Mouse (Mus musculus): ENCODE measurements around the gene Gsg1l2.

DNA sequence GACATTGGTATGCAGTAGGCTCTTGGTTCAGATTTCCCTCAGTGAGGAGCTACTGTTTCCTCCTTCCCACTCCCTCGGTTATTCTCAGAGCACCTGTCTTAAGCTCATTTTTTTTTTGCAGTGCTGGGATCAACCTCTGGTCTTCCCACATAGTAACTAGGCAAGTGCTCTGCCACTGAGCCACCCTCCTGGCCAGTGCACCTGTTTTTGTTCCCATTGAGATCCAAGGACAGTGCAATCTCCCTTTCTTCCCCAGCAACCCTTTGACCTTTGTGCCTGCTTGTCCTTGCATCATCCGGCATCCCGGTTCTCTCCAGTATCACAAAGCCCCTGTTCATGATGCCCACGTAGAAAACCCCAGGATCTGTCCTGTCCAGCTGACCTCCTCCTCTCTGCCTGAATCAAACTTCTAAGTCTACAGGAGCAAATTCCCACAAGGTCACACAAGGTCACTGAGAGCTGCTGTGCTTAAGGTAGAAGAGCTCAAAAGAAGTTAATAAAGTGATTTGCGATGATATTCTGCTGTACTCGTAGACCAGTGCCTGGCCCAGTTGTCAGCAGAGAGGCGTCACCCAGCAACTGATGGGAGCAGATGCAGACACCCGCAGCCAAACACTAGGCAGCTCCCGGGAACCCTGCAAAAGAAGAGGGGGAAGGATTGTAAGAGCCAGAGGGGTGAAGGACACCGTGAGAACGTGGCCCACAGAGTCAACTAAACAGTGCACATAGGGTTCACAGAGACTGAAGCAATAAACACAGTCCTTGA lies 32.6 kb downstream of the Gsg1l2 start:
- TF ChIP-seq CTCF (IDR thresholded peaks at IDR 0.05; ENCODE audit: low read depth) = no peak
- no peak for TF ChIP-seq EP300 (optimal IDR thresholded peaks at IDR 0.05)
